Mouse (Mus musculus) testis, adult 10 weeks (tissue): ENCODE measurements around the gene Olfr835. TPM values are rescaled to one million over a fixed set of nuclear protein-coding genes. Genes with fewer than 3 reads are reported as not detected.

Experiments
- polyA plus RNA-seq: library from polyadenylated mRNA; stranded (reverse); fragments of 350-450 nt; fragmentation: Illumina TruSeq; extraction: RNeasy Lipid Tissue Mini Kit (QIAGEN cat#74804); gene quantifications from one replicate; pipeline ENCODE4 v1.2.3, GENCODE M21; 2014; ENCODE audit warnings: low read depth, low replicate concordance

Olfr835 gene
- polyA plus RNA-seq = not detected

GRCm38 (mm10) chr9:19032435-19032834, at the start of gene Olfr835:
Gene Olfr835 (plus strand): TSS chr9:19032735.

GRCm38 (mm10) chr9:18987690-18988089, 44.8 kb upstream of the Olfr835 start, which contains the start of gene Olfr834:
Gene Olfr834 (plus strand): TSS chr9:18987990.

Other genes starting within 250 kb of the Olfr835 start
- not detected for gene Olfr828, start 213.2 kb upstream of the Olfr835 start, polyA plus RNA-seq
- not detected for gene Olfr829, start 177.8 kb upstream of the Olfr835 start, polyA plus RNA-seq
- gene Olfr830, start 158.0 kb upstream of the Olfr835 start, polyA plus RNA-seq = not detected
- not detected for gene Olfr832, start 95.6 kb upstream of the Olfr835 start, polyA plus RNA-seq
- not detected for gene Olfr834, start 44.7 kb upstream of the Olfr835 start, polyA plus RNA-seq
- gene Olfr836, start 87.6 kb downstream of the Olfr835 start, polyA plus RNA-seq = 0.08 TPM
- gene Olfr837, start 103.6 kb downstream of the Olfr835 start, polyA plus RNA-seq = not detected
- not detected for gene Olfr839-ps1, start 144.6 kb downstream of the Olfr835 start, polyA plus RNA-seq
- not detected for gene Olfr843, start 219.3 kb downstream of the Olfr835 start, polyA plus RNA-seq